Mouse (Mus musculus) limb, embryonic 15.5 days (tissue): Measurements from ENCODE around the gene Ecel1. TPM values are rescaled to one million over a fixed set of nuclear protein-coding genes. Genes with fewer than 3 reads are reported as not detected.

ENCODE experiments used
- ATAC-seq: fragments of 200-750 bp; cut with Nextera tagmentation; 2 replicates; pipeline ENCODE4 v1.8.0; 2017; ENCODE audit warnings: low read depth, moderate TSS enrichment; ENCODE audit not compliant: insufficient number of reproducible peaks, low FRiP score, low TSS enrichment
- H3K27ac ChIP-seq: fragments of 300-500 bp; sonication (generic); 2 replicates; pipeline ENCODE4 v1.5.1; 2015; ENCODE audit warnings: moderate library complexity, mild to moderate bottlenecking, inconsistent platforms
- H3K27me3 ChIP-seq: fragments of 300-500 bp; sonication (generic); 2 replicates; pipeline ENCODE4 v1.6.1; 2015; ENCODE audit warnings: inconsistent platforms
- H3K36me3 ChIP-seq: fragments of 300-500 bp; sonication (generic); 2 replicates; pipeline ENCODE4 v1.6.1; 2015; ENCODE audit warnings: inconsistent platforms
- H3K4me1 ChIP-seq: fragments of 300-500 bp; sonication (generic); 2 replicates; pipeline ENCODE4 v1.6.1; 2015; ENCODE audit warnings: inconsistent platforms
- H3K4me2 ChIP-seq: fragments of 300-500 bp; sonication (generic); 2 replicates; pipeline ENCODE4 v1.6.1; 2015; ENCODE audit warnings: mild to moderate bottlenecking, inconsistent platforms
- H3K4me3 ChIP-seq: fragments of 300-500 bp; sonication (generic); 2 replicates; pipeline ENCODE4 v1.5.1; 2015; ENCODE audit warnings: mild to moderate bottlenecking, inconsistent platforms
- H3K9ac ChIP-seq: fragments of 300-500 bp; sonication (generic); 2 replicates; pipeline ENCODE4 v1.6.1; 2015; ENCODE audit warnings: inconsistent platforms
- H3K9me3 ChIP-seq: fragments of 300-500 bp; sonication (generic); 2 replicates; pipeline ENCODE4 v1.6.1; 2016; ENCODE audit warnings: inconsistent platforms
- WGBS: fragments of 180-500 bp; shearing (Covaris S2); methylation state at CpG from one replicate; pipeline ENCODE4 v1.1.7; 2015; 5-methylcytosine and 5-hydroxymethylcytosine counted together
- polyA plus RNA-seq: library from polyadenylated mRNA; unstranded; fragments of >200 nt; fragmentation: Nextera tagmentation; extraction: Ambion mirVana; gene quantifications from 2 replicates; pipeline ENCODE4 v1.2.1, GENCODE M21; 2015

Gene Ecel1
- polyA plus RNA-seq, 1 experiment from 2014 or later: 0.55 TPM

GRCm38 (mm10) chr1:87127206-87128030 lies 28.9 kb downstream of the Ecel1 start:
- Histone ChIP-seq H3K4me3 (peak overlapping the region; percentile 18; the same call in 1 of the 2 replicates), H3K9ac (no peak overlapping the region), H3K27me3 (peaks cover 40% of the 10 kb centered on the region), H3K27ac (no peak overlapping the region), H3K4me1 (peaks cover 4% of the 10 kb centered on the region; the same call in 1 of the 2 replicates), H3K9me3 (no peaks in the 10 kb centered on the region), H3K36me3 (no peaks in the 10 kb centered on the region), H3K4me2 (peak overlapping the region; percentile 29; the same call in 1 of the 2 replicates)
- 8% methylated on average over 43 of the region's 43 CpGs for WGBS
- ATAC-seq: no peak

- Histone ChIP-seq H3K9ac (no peak within 1 kb of the TSS), H3K4me2 (no peak within 1 kb of the TSS), H3K27me3 (peaks cover 40% of the 10 kb centered on the region), H3K36me3 (no peaks in the 10 kb centered on the region), H3K4me3 (no peak within 1 kb of the TSS), H3K27ac (no peak within 1 kb of the TSS), H3K9me3 (no peaks in the 10 kb centered on the region), H3K4me1 (peaks cover 4% of the 10 kb centered on the region; the same call in 1 of the 2 replicates)
- ATAC-seq: no peak
- WGBS: 71% methylated on average over 6 of the region's 6 CpGs
Measured at GRCm38 (mm10) chr1:87124673-87125072, 31.6 kb downstream of the Ecel1 start, which contains the start of gene Akp3. TSS of gene Akp3 (plus strand) at chr1:87124973.

GRCm38 (mm10) chr1:87114784-87115183 lies 41.5 kb downstream of the Ecel1 start:
- Histone ChIP-seq H3K9me3 (no peaks in the 10 kb centered on the region), H3K27me3 (no peaks in the 10 kb centered on the region), H3K36me3 (no peaks in the 10 kb centered on the region), H3K9ac (no peak overlapping the region), H3K4me2 (no peak overlapping the region), H3K27ac (no peak overlapping the region), H3K4me1 (no peaks in the 10 kb centered on the region), H3K4me3 (no peak overlapping the region)
- WGBS: 94% methylated on average over 1 of the region's 1 CpGs
- ATAC-seq: no peak

- no peaks in the 10 kb centered on the region for H3K36me3 ChIP-seq
- no peaks in the 10 kb centered on the region for H3K9me3 ChIP-seq
- no peaks in the 10 kb centered on the region for H3K27me3 ChIP-seq
- H3K27ac ChIP-seq: no peak overlapping the region
- no peak overlapping the region for H3K4me3 ChIP-seq
- no peak overlapping the region for H3K4me2 ChIP-seq
- no peak for ATAC-seq
- no peaks in the 10 kb centered on the region for H3K4me1 ChIP-seq
- WGBS: 41% methylated on average over 9 of the region's 9 CpGs
- no peak overlapping the region for H3K9ac ChIP-seq
Measured at GRCm38 (mm10) chr1:87111719-87112354, 44.5 kb downstream of the Ecel1 start.

GRCm38 (mm10) chr1:87108564-87108963 lies 47.8 kb downstream of the Ecel1 start:
- 79% methylated on average over 4 of the region's 4 CpGs for WGBS
- Histone ChIP-seq H3K27ac (no peak overlapping the region), H3K9ac (no peak overlapping the region), H3K4me1 (no peaks in the 10 kb centered on the region), H3K4me2 (no peak overlapping the region), H3K36me3 (no peaks in the 10 kb centered on the region), H3K27me3 (no peaks in the 10 kb centered on the region), H3K4me3 (no peak overlapping the region), H3K9me3 (no peaks in the 10 kb centered on the region)
- no peak for ATAC-seq

GRCm38 (mm10) chr1:87106536-87106935 lies 49.8 kb downstream of the Ecel1 start:
- H3K27me3 ChIP-seq: no peaks in the 10 kb centered on the region
- no peak overlapping the region for H3K9ac ChIP-seq
- H3K36me3 ChIP-seq: no peaks in the 10 kb centered on the region
- no peak overlapping the region for H3K4me2 ChIP-seq
- ATAC-seq: no peak
- 78% methylated on average over 8 of the region's 8 CpGs for WGBS
- H3K9me3 ChIP-seq: no peaks in the 10 kb centered on the region
- no peak overlapping the region for H3K4me3 ChIP-seq
- H3K27ac ChIP-seq: no peak overlapping the region
- no peaks in the 10 kb centered on the region for H3K4me1 ChIP-seq

GRCm38 (mm10) chr1:87103936-87104335 lies 52.4 kb downstream of the Ecel1 start:
- ATAC-seq: no peak
- Histone ChIP-seq H3K9ac (no peak overlapping the region), H3K4me1 (0 out of 2 replicates have a peak, but pooled peaks cover under 1% of the 10 kb centered on the region), H3K9me3 (no peaks in the 10 kb centered on the region), H3K27ac (no peak overlapping the region), H3K27me3 (no peaks in the 10 kb centered on the region), H3K4me3 (no peak overlapping the region), H3K36me3 (no peaks in the 10 kb centered on the region), H3K4me2 (no peak overlapping the region)
- 69% methylated on average over 1 of the region's 1 CpGs for WGBS

GRCm38 (mm10) chr1:87102114-87102513 lies 54.2 kb downstream of the Ecel1 start:
- no peak overlapping the region for H3K4me3 ChIP-seq
- 85% methylated on average over 3 of the region's 3 CpGs for WGBS
- 0 out of 2 replicates have a peak, but pooled peaks cover 6% of the 10 kb centered on the region for H3K4me1 ChIP-seq
- H3K27ac ChIP-seq: no peak overlapping the region
- no peak overlapping the region for H3K4me2 ChIP-seq
- H3K27me3 ChIP-seq: 0 out of 2 replicates have a peak, but pooled peaks cover 7% of the 10 kb centered on the region
- no peaks in the 10 kb centered on the region for H3K9me3 ChIP-seq
- no peak overlapping the region for H3K9ac ChIP-seq
- ATAC-seq: no peak
- no peaks in the 10 kb centered on the region for H3K36me3 ChIP-seq

GRCm38 (mm10) chr1:87101411-87101810 lies 54.9 kb downstream of the Ecel1 start, which contains the start of gene Alpi:
TSS of gene Alpi (minus strand) at chr1:87101606.
- ATAC-seq: no peak
- Histone ChIP-seq H3K27ac (no peak within 1 kb of the TSS), H3K27me3 (0 out of 2 replicates have a peak, but pooled peaks cover 13% of the 10 kb centered on the region), H3K9me3 (no peaks in the 10 kb centered on the region), H3K4me2 (no peak within 1 kb of the TSS), H3K4me3 (no peak within 1 kb of the TSS), H3K4me1 (0 out of 2 replicates have a peak, but pooled peaks cover 6% of the 10 kb centered on the region), H3K9ac (no peak within 1 kb of the TSS), H3K36me3 (no peaks in the 10 kb centered on the region)
- 90% methylated on average over 1 of the region's 1 CpGs for WGBS

GRCm38 (mm10) chr1:87098358-87098975 lies 57.9 kb downstream of the Ecel1 start:
- Histone ChIP-seq H3K36me3 (no peaks in the 10 kb centered on the region), H3K9ac (no peak overlapping the region), H3K27ac (no peak overlapping the region), H3K4me2 (peak overlapping the region; percentile 27; the same call in 1 of the 2 replicates), H3K4me3 (peak overlapping the region; percentile 10; the same call in 1 of the 2 replicates), H3K27me3 (0 out of 2 replicates have a peak, but pooled peaks cover 13% of the 10 kb centered on the region), H3K4me1 (0 out of 2 replicates have a peak, but pooled peaks cover 6% of the 10 kb centered on the region), H3K9me3 (no peaks in the 10 kb centered on the region)
- WGBS: 15% methylated on average over 30 of the region's 30 CpGs
- peak; percentile 38; the same call in 1 of the 2 replicates for ATAC-seq
